Mouse (Mus musculus) left cerebral cortex, adult 8-10 months (tissue): ENCODE data around the gene Pcmt1. TPM values are rescaled to one million over a fixed set of nuclear protein-coding genes. Genes with fewer than 3 reads are reported as not detected.
"Not testable (repeated sequence)": the region's sequence is repeated elsewhere in the genome, so short reads cannot be mapped to it uniquely, and the experiment has no call there.

Experiments
- DNase-seq, 2 experiments: peaks; one replicate each; pipeline ENCODE4 v3.0.0; 2022; ENCODE audit warnings: low spot score in 2 of 2
- total RNA-seq, 4 experiments: library from RNA; stranded (reverse); gene quantifications; 2 replicates each; pipeline ENCODE4 v1.2.4; 2022

Pcmt1 gene
- total RNA-seq, 4 experiments from 2014 or later: 193 to 200 (median 195) TPM

- DNase-seq: no peak
These were observed 35.0 kb downstream of the Pcmt1 start for GRCm38 (mm10) chr10:7645911-7646310.

- DNase-seq: no peak
These were observed 40.6 kb downstream of the Pcmt1 start for GRCm38 (mm10) chr10:7640366-7640765.

GRCm38 (mm10) chr10:7630951-7631720 lies 49.8 kb downstream of the Pcmt1 start:
- DNase-seq: no peak

- DNase-seq: no peak
These were observed 50.6 kb downstream of the Pcmt1 start for GRCm38 (mm10) chr10:7630286-7630685.

GRCm38 (mm10) chr10:7629092-7629491 lies 51.8 kb downstream of the Pcmt1 start:
- no peak for DNase-seq

GRCm38 (mm10) chr10:7623861-7624518 lies 56.9 kb downstream of the Pcmt1 start:
- no peak for DNase-seq

- DNase-seq: no peak
These were observed 58.6 kb downstream of the Pcmt1 start for GRCm38 (mm10) chr10:7622378-7622777.

- no peak for DNase-seq
These were observed 60.2 kb downstream of the Pcmt1 start for GRCm38 (mm10) chr10:7620723-7621122.

GRCm38 (mm10) chr10:7619821-7620241 lies 61.1 kb downstream of the Pcmt1 start:
- DNase-seq: no peak

- not testable (repeated sequence) for DNase-seq
These were observed 63.4 kb downstream of the Pcmt1 start for GRCm38 (mm10) chr10:7617556-7617955.

- not testable (repeated sequence) for DNase-seq
These were observed 63.8 kb downstream of the Pcmt1 start for GRCm38 (mm10) chr10:7617146-7617545.

- no peak for DNase-seq
These were observed 66.1 kb downstream of the Pcmt1 start for GRCm38 (mm10) chr10:7614834-7615233.

- DNase-seq: not testable (repeated sequence)
These were observed 68.7 kb downstream of the Pcmt1 start for GRCm38 (mm10) chr10:7612210-7612609.

GRCm38 (mm10) chr10:7611647-7612046 lies 69.3 kb downstream of the Pcmt1 start:
- no peak for DNase-seq

- DNase-seq: no peak
These were observed 72.3 kb downstream of the Pcmt1 start for GRCm38 (mm10) chr10:7608611-7609010.

GRCm38 (mm10) chr10:7606437-7606836 lies 74.5 kb downstream of the Pcmt1 start:
- DNase-seq: no peak

- DNase-seq: peak in 1 of 2 experiments; percentile 41
These were observed 75.8 kb downstream of the Pcmt1 start for GRCm38 (mm10) chr10:7605168-7605567.

- peak in 1 of 2 experiments; percentile 61 for DNase-seq
These were observed 80.3 kb downstream of the Pcmt1 start for GRCm38 (mm10) chr10:7600647-7601046.

GRCm38 (mm10) chr10:7598177-7598576 lies 82.8 kb downstream of the Pcmt1 start:
- DNase-seq: no peak

- DNase-seq: no peak
These were observed 84.7 kb downstream of the Pcmt1 start for GRCm38 (mm10) chr10:7596251-7596650.

- DNase-seq: no peak
These were observed 86.1 kb downstream of the Pcmt1 start for GRCm38 (mm10) chr10:7594797-7595196.

GRCm38 (mm10) chr10:7590792-7591191 lies 90.1 kb downstream of the Pcmt1 start:
- no peak for DNase-seq

- DNase-seq: peak in 1 of 2 experiments; percentile 20
These were observed 90.7 kb downstream of the Pcmt1 start for GRCm38 (mm10) chr10:7590234-7590689.
